In genomic region chr6:119543803-119544517, GRCm38 (mm10) we compare ENCODE assay signal across 8 mouse cellular contexts. TPM values are rescaled to one million over a fixed set of nuclear protein-coding genes. Genes with fewer than 3 reads are reported as not detected.
A peak's percentile ranks its signal among the peaks of the same experiment; 100 is the strongest.
DNase-seq lines count a peak whose midpoint lies in the region; ATAC-seq and TF ChIP-seq lines count a peak whose summit lies in the region.

Gene Wnt5b, minus strand, starts transcription at chr6:119544347.

- peaks cover 54% of the 10 kb centered on the region for H3K4me1 ChIP-seq in forebrain, embryonic 10.5 days
- no peaks in the 10 kb centered on the region for H3K4me1 ChIP-seq in intestine, postnatal 0 days (replicated peaks; ENCODE audit: control insufficient read depth, insufficient read depth, low read length)
- H3K4me1 ChIP-seq in midbrain, embryonic 15.5 days = peaks cover 11% of the 10 kb centered on the region

- TF ChIP-seq CTCF in intestine, postnatal 0 days (IDR thresholded peaks at IDR 0.05; ENCODE audit: low read depth) = no peak

- peak within 1 kb of the TSS; percentile 87 for H3K4me3 ChIP-seq in forebrain, embryonic 10.5 days
- peak within 1 kb of the TSS; percentile 71 for H3K4me3 ChIP-seq in intestine, postnatal 0 days (ENCODE audit: low read depth, low read length)
- H3K4me3 ChIP-seq in midbrain, embryonic 15.5 days = peak within 1 kb of the TSS; percentile 74

- H3K9me3 ChIP-seq in forebrain, embryonic 10.5 days = peaks cover 7% of the 10 kb centered on the region; the same call in 1 of the 2 replicates
- H3K9me3 ChIP-seq in intestine, postnatal 0 days (ENCODE audit: control insufficient read depth) = no peaks in the 10 kb centered on the region
- H3K9me3 ChIP-seq in midbrain, embryonic 15.5 days = no peaks in the 10 kb centered on the region

- H3K9ac ChIP-seq in intestine, postnatal 0 days (ENCODE audit: low read depth, low read length) = peak within 1 kb of the TSS; percentile 38
- peak within 1 kb of the TSS; percentile 59 for H3K9ac ChIP-seq in midbrain, embryonic 15.5 days

- WGBS in forebrain, embryonic 10.5 days = under 1% methylated on average over 109 of the region's 120 CpGs
- WGBS in intestine, postnatal 0 days = under 1% methylated on average over 100 of the region's 120 CpGs
- under 1% methylated on average over 119 of the region's 120 CpGs for WGBS in midbrain, embryonic 15.5 days

- peak within 1 kb of the TSS; percentile 94 for H3K27ac ChIP-seq in forebrain, embryonic 10.5 days
- no peak within 1 kb of the TSS for H3K27ac ChIP-seq in intestine, postnatal 0 days (ENCODE audit: low read depth, low read length)
- H3K27ac ChIP-seq in midbrain, embryonic 15.5 days = no peak within 1 kb of the TSS

- ATAC-seq in intestine, postnatal 0 days = peak; percentile 42
- ATAC-seq in midbrain, embryonic 15.5 days (replicated peaks) = peak; percentile 79

- peak; percentile 36 for DNase-seq in kidney, adult 18-20 months
- no peak for DNase-seq in kidney, adult 9 months
- peak; percentile 64 for DNase-seq in adrenal gland, adult 2 months
- peak; percentile 39 for DNase-seq in forebrain, embryonic 10.5 days (ENCODE audit: extremely low spot score, low spot score)
- DNase-seq in B cell, adult 2 months = no peak
- no peak for DNase-seq in layer of hippocampus, postnatal 14 days (ENCODE audit: low spot score in 2 of 2)

- peaks cover 5% of the 10 kb centered on the region; the same call in 1 of the 2 replicates for H3K36me3 ChIP-seq in forebrain, embryonic 10.5 days (replicated peaks)
- no peaks in the 10 kb centered on the region for H3K36me3 ChIP-seq in intestine, postnatal 0 days (ENCODE audit: control insufficient read depth, insufficient read depth)
- H3K36me3 ChIP-seq in midbrain, embryonic 15.5 days (replicated peaks) = no peaks in the 10 kb centered on the region

- peak within 1 kb of the TSS; percentile 95 for H3K4me2 ChIP-seq in intestine, postnatal 0 days (replicated peaks; ENCODE audit: low read depth)
- H3K4me2 ChIP-seq in midbrain, embryonic 15.5 days = peak within 1 kb of the TSS; percentile 96

- H3K27me3 ChIP-seq in forebrain, embryonic 10.5 days (ENCODE audit: poor library complexity, severe bottlenecking) = peaks cover 41% of the 10 kb centered on the region
- peaks cover 35% of the 10 kb centered on the region for H3K27me3 ChIP-seq in intestine, postnatal 0 days (replicated peaks; ENCODE audit: control insufficient read depth, insufficient read depth, low read length)
- peaks cover 31% of the 10 kb centered on the region for H3K27me3 ChIP-seq in midbrain, embryonic 15.5 days (replicated peaks)

RNA-seq across cellular contexts. Expression of gene Wnt5b, which starts in this region (rescaled TPM):
- total RNA-seq in adrenal gland, adult 2 months (2021) = 1 to 10 TPM; 1.9 to 2.8 TPM
- 3.3 and 4.1 TPM in 2 replicates for polyA plus RNA-seq in adrenal gland, adult 2 months (2012; rRNA removed)
- 19.3 and 23.9 TPM in 2 replicates for polyA plus RNA-seq in forebrain, embryonic 10.5 days (2016; fragmentation: Nextera tagmentation; extraction: Ambion mirVana)
- polyA plus RNA-seq in intestine, postnatal 0 days (2015; fragmentation: Nextera tagmentation; extraction: Ambion mirVana) = 1.5 and 1.8 TPM in 2 replicates
- 2.3 TPM in 2 replicates for polyA plus RNA-seq in midbrain, embryonic 15.5 days (2015; fragmentation: Nextera tagmentation; extraction: Ambion mirVana)
- total RNA-seq in layer of hippocampus, postnatal 14 days (2021) = 1 to 10 TPM; 1.8 to 2.2 TPM

Comparison
In these comparisons a context has a peak if more than half of its experiments do, and no peak if none do; other contexts are left out.
1. DNase-seq: peak in kidney, adult 18-20 months (single experiment), adrenal gland, adult 2 months (single experiment) and forebrain, embryonic 10.5 days (single experiment); none in kidney, adult 9 months (single experiment), B cell, adult 2 months (0 of 2) and layer of hippocampus, postnatal 14 days (0 of 2).
2. Peak in every context shown above with its lines, with median percentiles within 50 percentile points of each other: H3K4me3 ChIP-seq.